Mouse (Mus musculus) hindbrain, embryonic 11.5 days (tissue): ENCODE data around the gene Cnr1. TPM values are rescaled to one million over a fixed set of nuclear protein-coding genes. Genes with fewer than 3 reads are reported as not detected.
A peak's percentile ranks its signal among the peaks of the same experiment; 100 is the strongest.

Source experiments
- ATAC-seq: fragments of 200-750 bp; cut with Nextera tagmentation; 2 replicates; pipeline ENCODE4 v1.8.0; 2017; ENCODE audit warnings: mild to moderate bottlenecking, moderate TSS enrichment, moderate library complexity; ENCODE audit not compliant: low FRiP score
- DNase-seq: peaks from one replicate; pipeline ENCODE4 v3.0.0-alpha.2; 2015; ENCODE audit warnings: low spot score
- H3K27ac ChIP-seq: fragments of 300-500 bp; sonication (generic); 2 replicates; pipeline ENCODE4 v1.5.1; 2014; ENCODE audit warnings: mild to moderate bottlenecking, low read depth, low read length
- H3K27me3 ChIP-seq: fragments of 300-500 bp; sonication (generic); 2 replicates; pipeline ENCODE4 v1.6.1; 2014; ENCODE audit warnings: mild to moderate bottlenecking, low read length, moderate library complexity, mixed read lengths; ENCODE audit not compliant: control insufficient read depth, insufficient read depth
- H3K36me3 ChIP-seq: fragments of 300-500 bp; sonication (generic); 2 replicates; pipeline ENCODE4 v1.6.1; 2014; ENCODE audit warnings: mild to moderate bottlenecking, low read length, moderate library complexity, mixed read lengths; ENCODE audit not compliant: control insufficient read depth, insufficient read depth
- H3K4me1 ChIP-seq: fragments of 300-500 bp; sonication (generic); replicated peaks from 2 replicates; pipeline ENCODE4 v1.6.1; 2014; ENCODE audit warnings: low read length, mixed read lengths; ENCODE audit not compliant: control insufficient read depth, insufficient read depth
- H3K4me2 ChIP-seq: fragments of 300-500 bp; sonication (generic); replicated peaks from 2 replicates; pipeline ENCODE4 v1.6.1; 2014; ENCODE audit warnings: mild to moderate bottlenecking, low read depth, low read length
- H3K4me3 ChIP-seq: fragments of 300-500 bp; sonication (generic); 2 replicates; pipeline ENCODE4 v1.5.1; 2014; ENCODE audit warnings: low read depth, low read length
- H3K9ac ChIP-seq: fragments of 300-500 bp; sonication (generic); 2 replicates; pipeline ENCODE4 v1.6.1; 2014; ENCODE audit warnings: low read depth, low read length
- H3K9me3 ChIP-seq: fragments of 300-500 bp; sonication (generic); 2 replicates; pipeline ENCODE4 v1.6.1; 2016; ENCODE audit warnings: low read length; ENCODE audit not compliant: control insufficient read depth
- WGBS: fragments of 180-500 bp; shearing (Covaris S2); extraction: QIAGEN DNeasy Blood & Tissue Kit; methylation state at CpG from one replicate; pipeline ENCODE4 v1.1.7; 2014; 5-methylcytosine and 5-hydroxymethylcytosine counted together
- polyA plus RNA-seq: library from polyadenylated mRNA; unstranded; fragments of >200 nt; fragmentation: Nextera tagmentation; extraction: Ambion mirVana; gene quantifications from 2 replicates; pipeline ENCODE4 v1.2.1, GENCODE M21; 2014

Gene Cnr1
- polyA plus RNA-seq, 1 experiment from 2014 or later = 25.0 TPM

- no peaks in the 10 kb centered on the region for H3K4me1 ChIP-seq
- no peak overlapping the region for H3K9ac ChIP-seq
- H3K36me3 ChIP-seq = no peaks in the 10 kb centered on the region
- H3K9me3 ChIP-seq = no peaks in the 10 kb centered on the region
- ATAC-seq (no peak), DNase-seq (no peak)
- whole genome bisulfite sequencing = 72% methylated on average over 1 of the region's 1 CpGs
- H3K4me3 ChIP-seq = no peak overlapping the region
- no peak overlapping the region for H3K4me2 ChIP-seq
- H3K27me3 ChIP-seq = no peaks in the 10 kb centered on the region
- H3K27ac ChIP-seq = no peak overlapping the region
Measured at GRCm38 (mm10) chr4:33903812-33904340, 20.5 kb upstream of the Cnr1 start.

GRCm38 (mm10) chr4:33904826-33905225 is 19.6 kb upstream of the Cnr1 start:
- Histone ChIP-seq H3K27ac (no peak overlapping the region), H3K4me2 (no peak overlapping the region), H3K36me3 (no peaks in the 10 kb centered on the region), H3K4me3 (no peak overlapping the region), H3K4me1 (no peaks in the 10 kb centered on the region), H3K9ac (no peak overlapping the region), H3K9me3 (no peaks in the 10 kb centered on the region), H3K27me3 (no peaks in the 10 kb centered on the region)
- WGBS = 67% methylated on average over 4 of the region's 4 CpGs
- no peak for ATAC-seq
- DNase-seq = no peak

DNA sequence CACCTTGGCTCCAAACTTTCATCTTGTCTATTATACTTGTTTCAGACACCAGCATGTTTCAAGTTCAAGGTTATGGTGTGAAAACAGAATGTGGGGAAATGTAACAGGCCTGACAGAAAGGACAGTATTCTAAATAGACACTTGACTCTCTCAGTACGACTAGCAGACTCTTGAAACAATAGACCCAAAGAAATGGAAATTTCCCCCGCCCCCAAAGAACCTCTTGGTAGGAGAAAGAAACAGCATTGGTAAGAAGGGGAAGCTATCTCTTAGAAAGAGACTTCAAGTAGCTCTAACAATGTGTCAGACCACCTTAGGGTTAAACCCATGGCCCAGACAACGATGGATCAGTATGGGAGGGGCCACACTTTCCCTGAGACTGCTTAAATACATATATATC is 15.6 kb upstream of the Cnr1 start:
- Histone ChIP-seq H3K4me1 (no peaks in the 10 kb centered on the region), H3K9ac (no peak overlapping the region), H3K27me3 (no peaks in the 10 kb centered on the region), H3K36me3 (no peaks in the 10 kb centered on the region), H3K27ac (no peak overlapping the region), H3K4me2 (no peak overlapping the region), H3K9me3 (no peaks in the 10 kb centered on the region), H3K4me3 (no peak overlapping the region)
- 37% methylated on average over 3 of the region's 3 CpGs for WGBS
- no peak for ATAC-seq
- DNase-seq = no peak

DNA sequence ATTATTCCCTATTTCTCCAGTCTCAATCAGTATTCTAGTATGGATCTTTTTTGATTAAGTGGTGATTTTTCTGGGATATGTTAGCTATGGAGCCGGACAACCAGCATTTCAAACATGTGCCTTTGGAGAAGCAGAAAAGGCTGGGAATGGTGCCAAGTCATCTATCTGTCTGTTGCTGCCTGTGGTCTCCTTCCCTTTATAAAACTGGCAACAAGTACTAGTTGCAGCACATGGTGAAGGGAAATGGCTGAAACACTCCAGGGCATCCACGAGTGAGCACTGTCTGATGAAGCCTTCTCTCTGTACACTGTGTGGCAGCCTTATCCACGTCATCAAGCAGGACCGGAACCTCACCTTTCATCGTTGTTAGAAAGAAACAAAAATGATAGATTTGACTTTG is 8.7 kb upstream of the Cnr1 start:
- DNase-seq (no peak), ATAC-seq (no peak)
- Histone ChIP-seq H3K27me3 (no peaks in the 10 kb centered on the region), H3K4me3 (no peak overlapping the region), H3K4me2 (no peak overlapping the region), H3K9me3 (no peaks in the 10 kb centered on the region), H3K4me1 (no peaks in the 10 kb centered on the region), H3K27ac (no peak overlapping the region), H3K36me3 (no peaks in the 10 kb centered on the region), H3K9ac (no peak overlapping the region)
- 86% methylated on average over 5 of the region's 5 CpGs for WGBS

DNA sequence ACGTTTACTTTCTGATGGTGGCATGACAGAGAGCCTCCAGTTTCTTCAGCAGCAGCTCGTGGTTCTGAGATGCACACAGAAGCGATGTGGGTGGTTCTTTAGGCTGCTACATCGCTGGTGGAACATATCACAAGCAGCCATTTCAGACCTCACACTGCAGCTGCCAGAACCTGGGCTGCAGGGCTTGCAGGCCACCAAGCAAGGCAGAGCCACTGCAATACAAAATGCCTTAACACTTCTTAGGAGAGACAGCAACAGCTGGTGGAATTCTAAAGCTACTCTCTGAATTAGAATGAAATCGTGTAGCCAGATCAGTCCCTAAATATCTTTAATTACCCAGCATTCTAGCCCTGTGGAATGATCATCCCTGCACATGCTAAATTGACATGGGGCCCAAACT is 3.6 kb upstream of the Cnr1 start:
- H3K9ac ChIP-seq = no peak overlapping the region
- WGBS = 47% methylated on average over 5 of the region's 5 CpGs
- ATAC-seq (no peak), DNase-seq (no peak)
- peaks cover 13% of the 10 kb centered on the region for H3K27me3 ChIP-seq
- no peak overlapping the region for H3K4me2 ChIP-seq
- H3K9me3 ChIP-seq = no peaks in the 10 kb centered on the region
- H3K4me3 ChIP-seq = no peak overlapping the region
- H3K36me3 ChIP-seq = no peaks in the 10 kb centered on the region
- 0 out of 2 replicates have a peak, but pooled peaks cover 2% of the 10 kb centered on the region for H3K4me1 ChIP-seq
- no peak overlapping the region for H3K27ac ChIP-seq

DNA sequence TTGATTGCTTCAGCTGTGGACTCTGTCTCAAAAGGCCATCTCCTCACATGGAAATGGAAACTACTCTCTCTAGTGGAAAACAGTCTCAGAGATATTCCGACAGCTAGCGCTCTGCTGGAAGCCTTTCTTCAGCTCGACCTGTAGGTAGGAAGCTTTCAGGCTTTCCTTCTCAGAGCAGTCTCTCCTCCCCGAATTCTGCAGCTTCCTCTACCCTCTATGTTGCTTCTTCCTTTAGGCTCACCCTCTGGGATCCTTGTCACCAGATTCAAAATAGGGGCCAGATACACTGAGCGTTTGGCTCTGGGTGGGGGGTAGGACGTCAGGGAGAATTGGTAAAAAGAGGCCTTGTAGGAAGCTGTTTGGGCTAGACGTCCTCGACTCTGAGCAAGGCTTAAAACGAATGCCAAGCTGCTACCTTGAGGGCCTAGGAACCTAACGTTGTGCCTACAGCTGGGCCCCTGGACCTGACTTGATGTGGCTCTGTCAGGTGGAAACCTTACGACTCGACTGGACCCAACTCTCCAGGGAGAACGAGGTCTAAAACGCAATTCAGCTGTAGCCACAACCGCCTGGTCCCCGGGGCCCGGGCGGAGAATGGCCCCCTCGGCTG is 1.1 kb upstream of the Cnr1 start:
- DNase-seq = peak; percentile 65
- Histone ChIP-seq H3K9ac (peak overlapping the region; percentile 89), H3K4me3 (peak overlapping the region; percentile 74), H3K9me3 (no peaks in the 10 kb centered on the region), H3K4me1 (0 out of 2 replicates have a peak, but pooled peaks cover 2% of the 10 kb centered on the region), H3K36me3 (no peaks in the 10 kb centered on the region), H3K4me2 (peak overlapping the region; percentile 86), H3K27ac (peak overlapping the region; percentile 95), H3K27me3 (peaks cover 13% of the 10 kb centered on the region)
- ATAC-seq = no peak
- 2% methylated on average over 19 of the region's 19 CpGs for WGBS

- no peaks in the 10 kb centered on the region for H3K36me3 ChIP-seq
- H3K4me2 ChIP-seq = peak overlapping the region; percentile 86
- DNase-seq (no peak), ATAC-seq (peak; percentile 76; the same call in 1 of the 2 replicates)
- peaks cover 13% of the 10 kb centered on the region for H3K27me3 ChIP-seq
- H3K4me3 ChIP-seq = peak overlapping the region; percentile 74
- H3K4me1 ChIP-seq = 0 out of 2 replicates have a peak, but pooled peaks cover 2% of the 10 kb centered on the region
- H3K27ac ChIP-seq = peak overlapping the region; percentile 95
- WGBS = under 1% methylated on average over 37 of the region's 55 CpGs
- H3K9ac ChIP-seq = peak overlapping the region; percentile 89
- no peaks in the 10 kb centered on the region for H3K9me3 ChIP-seq
Measured at GRCm38 (mm10) chr4:33923761-33924233, 596 bp upstream of the Cnr1 start.

- no peak for DNase-seq
- Histone ChIP-seq H3K27ac (peak overlapping the region; percentile 95), H3K27me3 (peaks cover 13% of the 10 kb centered on the region), H3K9me3 (no peaks in the 10 kb centered on the region), H3K4me3 (peak overlapping the region; percentile 74), H3K4me1 (0 out of 2 replicates have a peak, but pooled peaks cover 2% of the 10 kb centered on the region), H3K4me2 (peak overlapping the region; percentile 86), H3K36me3 (no peaks in the 10 kb centered on the region), H3K9ac (peak overlapping the region; percentile 89)
- ATAC-seq = no peak
- under 1% methylated on average over 11 of the region's 24 CpGs for WGBS
Measured at GRCm38 (mm10) chr4:33924889-33925245, 474 bp downstream of the Cnr1 start.

- H3K27ac ChIP-seq = no peak overlapping the region; the same call in 1 of the 2 replicates
- peaks cover 13% of the 10 kb centered on the region for H3K27me3 ChIP-seq
- H3K4me2 ChIP-seq = peak overlapping the region; percentile 86
- ATAC-seq = no peak
- H3K9me3 ChIP-seq = no peaks in the 10 kb centered on the region
- no peaks in the 10 kb centered on the region for H3K36me3 ChIP-seq
- H3K4me3 ChIP-seq = peak overlapping the region; percentile 74
- 0 out of 2 replicates have a peak, but pooled peaks cover 2% of the 10 kb centered on the region for H3K4me1 ChIP-seq
- 58% methylated on average over 4 of the region's 4 CpGs for whole genome bisulfite sequencing
- no peak for DNase-seq
- H3K9ac ChIP-seq = no peak overlapping the region; the same call in 1 of the 2 replicates
Measured at GRCm38 (mm10) chr4:33925489-33925888, 1.1 kb downstream of the Cnr1 start.
